Mouse (Mus musculus) MEL (cell line): Measurements from ENCODE around the gene Myh10.

Source experiments
- CTCF ChIP-seq, 3 experiments: IDR thresholded peaks in 2 of 3; conservative IDR thresholded peaks in 1 of 3; 2 replicates each; pipeline ENCODE4 v1.5.1; 2011 to 2012; ENCODE audit warnings: low read length in 3 of 3, low read depth in 2 of 3, mild to moderate bottlenecking in 2 of 3, improper control_type of control experiment in 1 of 3, inconsistent platforms in 1 of 3, mixed read lengths in 1 of 3, moderate library complexity in 1 of 3; ENCODE audit not compliant: control insufficient read depth in 1 of 3, insufficient read depth in 1 of 3, poor library complexity in 1 of 3, severe bottlenecking in 1 of 3
- EP300 ChIP-seq, 2 experiments: IDR thresholded peaks; 2 replicates each; pipeline ENCODE4 v1.6.1; 2011; ENCODE audit warnings: improper control_type of control experiment in 2 of 2, low read length in 2 of 2, low read depth in 1 of 2, mild to moderate bottlenecking in 1 of 2
- ETS1 ChIP-seq: IDR thresholded peaks from 2 replicates; pipeline ENCODE4 v1.6.1; 2012; ENCODE audit warnings: low read depth, mild to moderate bottlenecking, inconsistent platforms, low read length, improper control_type of control experiment, moderate library complexity
- HCFC1 ChIP-seq: IDR thresholded peaks from 2 replicates; pipeline ENCODE4 v1.6.1; 2012; ENCODE audit warnings: low read depth, mild to moderate bottlenecking, inconsistent platforms, low read length, improper control_type of control experiment, moderate library complexity
- MAX ChIP-seq: IDR thresholded peaks from 2 replicates; pipeline ENCODE4 v1.6.1; 2011; ENCODE audit warnings: low read length, improper control_type of control experiment
- MAZ ChIP-seq: IDR thresholded peaks from 2 replicates; pipeline ENCODE4 v1.6.1; 2012; ENCODE audit warnings: low read depth, mild to moderate bottlenecking, inconsistent platforms, low read length, improper control_type of control experiment
- MEF2A ChIP-seq: IDR thresholded peaks from 2 replicates; pipeline ENCODE4 v1.6.1; 2014; ENCODE audit warnings: low read depth, mild to moderate bottlenecking, inconsistent platforms, low read length, improper control_type of control experiment; ENCODE audit not compliant: poor library complexity, insufficient replicate concordance, severe bottlenecking; ENCODE audit errors: extremely low read depth
- NRF1 ChIP-seq: IDR thresholded peaks from 2 replicates; pipeline ENCODE4 v1.6.1; 2014; ENCODE audit warnings: low read depth, mild to moderate bottlenecking, inconsistent platforms, low read length, improper control_type of control experiment, moderate library complexity; ENCODE audit not compliant: poor library complexity, insufficient read depth, severe bottlenecking
- POLR2A ChIP-seq, 2 experiments: IDR thresholded peaks; 2 replicates each; pipeline ENCODE4 v1.6.1; 2011 to 2012; ENCODE audit warnings: low read length in 2 of 2, mild to moderate bottlenecking in 2 of 2, control low read depth in 1 of 2, improper control_type of control experiment in 1 of 2, low read depth in 1 of 2, moderate library complexity in 1 of 2; ENCODE audit not compliant: control insufficient read depth in 1 of 2, insufficient read depth in 1 of 2, poor library complexity in 1 of 2
- RCOR1 ChIP-seq: IDR thresholded peaks from 2 replicates; pipeline ENCODE4 v1.6.1; 2012; ENCODE audit warnings: low read depth, mild to moderate bottlenecking, inconsistent platforms, low read length, improper control_type of control experiment
- USF1 ChIP-seq: IDR thresholded peaks from 2 replicates; pipeline ENCODE4 v1.6.1; 2014; ENCODE audit warnings: low read depth, mild to moderate bottlenecking, inconsistent platforms, low read length, improper control_type of control experiment, moderate library complexity

GRCm38 (mm10) chr11:68787222-68787621 lies 95.9 kb downstream of the Myh10 start:
- no peak for TF ChIP-seq POLR2A (IDR thresholded peaks at IDR 0.05; ENCODE audit: control insufficient read depth in 1 of 2, insufficient read depth in 1 of 2, low read depth in 1 of 2, low read length in 2 of 2, poor library complexity in 1 of 2)
- no peak for TF ChIP-seq RCOR1
- TF ChIP-seq CTCF (IDR thresholded peaks at IDR 0.05 in 2 of 3, conservative IDR thresholded peaks at IDR 0.05 in 1 of 3; ENCODE audit: control insufficient read depth in 1 of 3, insufficient read depth in 1 of 3, low read depth in 2 of 3, low read length in 3 of 3, poor library complexity in 1 of 3, severe bottlenecking in 1 of 3) = no peak
- no peak for TF ChIP-seq MAX
- no peak for TF ChIP-seq MEF2A
- TF ChIP-seq NRF1 = no peak
- no peak for TF ChIP-seq MAZ
- TF ChIP-seq ETS1 = no peak
- no peak for TF ChIP-seq HCFC1
- TF ChIP-seq EP300 (IDR thresholded peaks at IDR 0.05; ENCODE audit: low read depth in 1 of 2, low read length in 2 of 2) = no peak
- no peak for TF ChIP-seq USF1
